In genomic region chr17:71179551-71180309, GRCm38 (mm10) we compare ENCODE assay signal across 17 mouse cellular contexts. TPM values are rescaled to one million over a fixed set of nuclear protein-coding genes. Genes with fewer than 3 reads are reported as not detected.
A peak's percentile ranks its signal among the peaks of the same experiment; 100 is the strongest.
DNase-seq lines count a peak whose midpoint lies in the region; ATAC-seq and TF ChIP-seq lines count a peak whose summit lies in the region.
"Had no signal": no experiment of that assay in that cellular context is flagged by ENCODE, and none has a peak within 500 bp of the region (broad histone marks: within the 10 kb centered on the region; RNA-seq: fewer than 3 reads in every experiment).

No protein-coding gene starts in this region.

- H3K36me3 ChIP-seq in kidney, embryonic 14.5 days (ENCODE audit: control insufficient read depth, insufficient read depth, low read length) = no peaks in the 10 kb centered on the region
- no peaks in the 10 kb centered on the region for H3K36me3 ChIP-seq in midbrain, embryonic 11.5 days (ENCODE audit: control insufficient read depth, insufficient read depth, low read length)
- no peaks in the 10 kb centered on the region for H3K36me3 ChIP-seq in midbrain, embryonic 15.5 days (replicated peaks)
- H3K36me3 ChIP-seq: embryonic facial prominence, embryonic 12.5 days; forebrain, embryonic 15.5 days; heart, embryonic 12.5 days; hindbrain, embryonic 15.5 days had no signal

- WGBS in kidney, embryonic 14.5 days = 56% methylated on average over 11 of the region's 11 CpGs
- WGBS in midbrain, embryonic 11.5 days = 83% methylated on average over 11 of the region's 11 CpGs
- 87% methylated on average over 11 of the region's 11 CpGs for WGBS in midbrain, embryonic 15.5 days

- H3K4me1 ChIP-seq in kidney, embryonic 14.5 days (ENCODE audit: control insufficient read depth, insufficient read depth, low read length) = peaks cover 24% of the 10 kb centered on the region
- peaks cover 11% of the 10 kb centered on the region for H3K4me1 ChIP-seq in midbrain, embryonic 11.5 days (ENCODE audit: control insufficient read depth, insufficient read depth, low read length)
- H3K4me1 ChIP-seq in midbrain, embryonic 15.5 days = peaks cover 13% of the 10 kb centered on the region

- no peak overlapping the region for H3K9ac ChIP-seq in kidney, embryonic 14.5 days (ENCODE audit: low read depth, low read length)
- H3K9ac ChIP-seq in midbrain, embryonic 11.5 days (ENCODE audit: low read length) = no peak overlapping the region
- H3K9ac ChIP-seq in midbrain, embryonic 15.5 days = no peak overlapping the region
- H3K9ac ChIP-seq: embryonic facial prominence, embryonic 12.5 days; forebrain, embryonic 15.5 days; heart, embryonic 12.5 days; hindbrain, embryonic 15.5 days had no signal

- no peak for ATAC-seq in kidney, embryonic 14.5 days (ENCODE audit: low FRiP score, low TSS enrichment)
- ATAC-seq in midbrain, embryonic 11.5 days (ENCODE audit: low FRiP score) = no peak
- ATAC-seq in midbrain, embryonic 15.5 days (replicated peaks) = no peak
- ATAC-seq: forebrain, embryonic 15.5 days had no signal

- no peak overlapping the region for H3K4me2 ChIP-seq in kidney, embryonic 14.5 days (replicated peaks; ENCODE audit: low read depth, low read length)
- H3K4me2 ChIP-seq in midbrain, embryonic 11.5 days = no peak overlapping the region
- no peak overlapping the region for H3K4me2 ChIP-seq in midbrain, embryonic 15.5 days
- H3K4me2 ChIP-seq: embryonic facial prominence, embryonic 12.5 days; forebrain, embryonic 15.5 days; hindbrain, embryonic 15.5 days had no signal

- DNase-seq in kidney, adult 18-20 months = no peak
- no peak for DNase-seq in layer of hippocampus, adult 2 months (ENCODE audit: low spot score in 2 of 2)
- DNase-seq in layer of hippocampus, adult 18-20 months (ENCODE audit: low spot score in 2 of 2) = no peak
- peak; percentile 67 for DNase-seq in midbrain, embryonic 11.5 days (ENCODE audit: low spot score, missing footprints)
- no peak for DNase-seq in left cerebral cortex, adult 11 months (ENCODE audit: low spot score)
- DNase-seq: adrenal gland, adult 2 months; adrenal gland, postnatal 25 days; cerebellum, adult 11 months; cerebellum, adult 8-10 months; cerebellum, postnatal 14 days; gastrocnemius, postnatal 36 days had no signal

- no peaks in the 10 kb centered on the region for H3K9me3 ChIP-seq in kidney, embryonic 14.5 days (ENCODE audit: control insufficient read depth, low read length)
- H3K9me3 ChIP-seq in midbrain, embryonic 11.5 days (ENCODE audit: control insufficient read depth, low read length) = no peaks in the 10 kb centered on the region
- no peaks in the 10 kb centered on the region for H3K9me3 ChIP-seq in midbrain, embryonic 15.5 days
- H3K9me3 ChIP-seq: embryonic facial prominence, embryonic 12.5 days; forebrain, embryonic 15.5 days; heart, embryonic 12.5 days; hindbrain, embryonic 15.5 days had no signal

- no peak overlapping the region for H3K4me3 ChIP-seq in kidney, embryonic 14.5 days (ENCODE audit: low read length)
- no peak overlapping the region for H3K4me3 ChIP-seq in layer of hippocampus, adult 2 months
- H3K4me3 ChIP-seq in midbrain, embryonic 11.5 days (ENCODE audit: low read depth, low read length) = no peak overlapping the region
- H3K4me3 ChIP-seq in midbrain, embryonic 15.5 days = no peak overlapping the region
- H3K4me3 ChIP-seq: embryonic facial prominence, embryonic 12.5 days; forebrain, embryonic 15.5 days; heart, embryonic 12.5 days; hindbrain, embryonic 15.5 days had no signal

- TF ChIP-seq CTCF in layer of hippocampus, adult 2 months (conservative IDR thresholded peaks at IDR 0.05) = no peak

- no peaks in the 10 kb centered on the region for H3K27me3 ChIP-seq in kidney, embryonic 14.5 days (ENCODE audit: control insufficient read depth, insufficient read depth, low read length)
- H3K27me3 ChIP-seq in midbrain, embryonic 11.5 days (ENCODE audit: control insufficient read depth, insufficient read depth, low read length) = no peaks in the 10 kb centered on the region
- no peaks in the 10 kb centered on the region for H3K27me3 ChIP-seq in midbrain, embryonic 15.5 days (replicated peaks)
- H3K27me3 ChIP-seq: embryonic facial prominence, embryonic 12.5 days; forebrain, embryonic 15.5 days; heart, embryonic 12.5 days; hindbrain, embryonic 15.5 days had no signal

- 0 out of 2 replicates have a peak overlapping the region, but pooled peaks have one; percentile 42 for H3K27ac ChIP-seq in kidney, embryonic 14.5 days (ENCODE audit: low read depth, low read length)
- H3K27ac ChIP-seq in layer of hippocampus, adult 2 months = peak overlapping the region; percentile 50; the same call in 1 of the 2 replicates
- H3K27ac ChIP-seq in midbrain, embryonic 11.5 days (ENCODE audit: low read depth, low read length) = no peak overlapping the region
- H3K27ac ChIP-seq in midbrain, embryonic 15.5 days = no peak overlapping the region
- H3K27ac ChIP-seq: forebrain, embryonic 15.5 days; hindbrain, embryonic 15.5 days had no signal

RNA-seq across cellular contexts. Expression of gene Lpin2, which starts 2.6 kb away (rescaled TPM):
- polyA plus RNA-seq in kidney, embryonic 14.5 days (2014; fragmentation: Nextera tagmentation; extraction: Ambion mirVana) = 54.9 and 93.2 TPM in 2 replicates
- 100 to 1,000 TPM in 1 of 2 experiments, 10 to 100 TPM in 1; 95.8 to 109 TPM for total RNA-seq in layer of hippocampus, adult 2 months (2021)
- total RNA-seq in layer of hippocampus, adult 18-20 months (2021) = 100 to 1,000 TPM; 101 to 104 TPM
- 31.6 and 35.4 TPM in 2 replicates for polyA plus RNA-seq in midbrain, embryonic 11.5 days (2014; fragmentation: Nextera tagmentation; extraction: Ambion mirVana)
- polyA plus RNA-seq in midbrain, embryonic 15.5 days (2015; fragmentation: Nextera tagmentation; extraction: Ambion mirVana) = 44.2 and 47.6 TPM in 2 replicates

Comparison
In these comparisons a context has a peak if more than half of its experiments do, and no peak if none do; other contexts are left out.
1. H3K27ac ChIP-seq: peak in kidney, embryonic 14.5 days (single experiment) and layer of hippocampus, adult 2 months (single experiment); none in midbrain, embryonic 11.5 days (single experiment) and midbrain, embryonic 15.5 days (single experiment).